Comparison of ENCODE assay signal across 11 mouse cellular contexts in genomic region chr4:141952824-141953223, GRCm38 (mm10).
DNase-seq lines count a peak whose midpoint lies in the region; ATAC-seq and TF ChIP-seq lines count a peak whose summit lies in the region.
"Had no signal": no experiment of that assay in that cellular context is flagged by ENCODE, and none has a peak within 500 bp of the region (broad histone marks: within the 10 kb centered on the region; RNA-seq: fewer than 3 reads in every experiment).

No protein-coding gene starts in this region.

- no peaks in the 10 kb centered on the region for H3K27me3 ChIP-seq in heart, postnatal 0 days (ENCODE audit: control insufficient read depth, insufficient read depth, low read length)
- H3K27me3 ChIP-seq in midbrain, embryonic 16.5 days (ENCODE audit: control insufficient read depth, insufficient read depth, low read depth, low read length): no peaks in the 10 kb centered on the region
- no peaks in the 10 kb centered on the region for H3K27me3 ChIP-seq in midbrain, embryonic 14.5 days (ENCODE audit: control insufficient read depth, insufficient read depth, low read length)
- H3K27me3 ChIP-seq in hindbrain, postnatal 0 days (ENCODE audit: insufficient read depth, low read length): no peaks in the 10 kb centered on the region
- no peaks in the 10 kb centered on the region for H3K27me3 ChIP-seq in stomach, postnatal 0 days (ENCODE audit: control insufficient read depth, insufficient read depth, low read length)
- H3K27me3 ChIP-seq: intestine, embryonic 15.5 days had no signal

- peak overlapping the region; percentile 40 for H3K27ac ChIP-seq in heart, postnatal 0 days (ENCODE audit: low read depth)
- H3K27ac ChIP-seq in midbrain, embryonic 16.5 days (ENCODE audit: low read length): peak overlapping the region; percentile 7; the same call in 1 of the 2 replicates
- no peak overlapping the region for H3K27ac ChIP-seq in midbrain, embryonic 14.5 days (replicated peaks; ENCODE audit: low read depth, low read length)
- H3K27ac ChIP-seq in hindbrain, postnatal 0 days: peak overlapping the region; percentile 5; the same call in 1 of the 2 replicates
- H3K27ac ChIP-seq in stomach, postnatal 0 days (replicated peaks): peak overlapping the region; percentile 5; the same call in 1 of the 2 replicates
- H3K27ac ChIP-seq: intestine, embryonic 15.5 days had no signal

- TF ChIP-seq CTCF in heart, postnatal 0 days (IDR thresholded peaks at IDR 0.05; ENCODE audit: low read depth): no peak
- no peak for TF ChIP-seq CTCF in hindbrain, postnatal 0 days (IDR thresholded peaks at IDR 0.05; ENCODE audit: low read depth)
- TF ChIP-seq CTCF in stomach, postnatal 0 days (IDR thresholded peaks at IDR 0.05; ENCODE audit: low read depth): no peak

- H3K9me3 ChIP-seq in heart, postnatal 0 days (replicated peaks; ENCODE audit: control insufficient read depth, low read length): no peaks in the 10 kb centered on the region
- H3K9me3 ChIP-seq in midbrain, embryonic 16.5 days (replicated peaks; ENCODE audit: control insufficient read depth, low read length, poor library complexity, severe bottlenecking): no peaks in the 10 kb centered on the region
- H3K9me3 ChIP-seq in midbrain, embryonic 14.5 days (ENCODE audit: control insufficient read depth, low read length): no peaks in the 10 kb centered on the region
- no peaks in the 10 kb centered on the region for H3K9me3 ChIP-seq in hindbrain, postnatal 0 days (ENCODE audit: low read length)
- H3K9me3 ChIP-seq in stomach, postnatal 0 days (ENCODE audit: control insufficient read depth, low read length): no peaks in the 10 kb centered on the region
- H3K9me3 ChIP-seq: intestine, embryonic 15.5 days had no signal

- no peak for TF ChIP-seq EP300 in heart, postnatal 0 days (IDR thresholded peaks at IDR 0.05; ENCODE audit: low read depth)
- TF ChIP-seq EP300 in stomach, postnatal 0 days (optimal IDR thresholded peaks at IDR 0.05): no peak

- peak; percentile 31 for DNase-seq in heart, postnatal 0 days (ENCODE audit: low spot score)
- DNase-seq in heart, postnatal 4 days: no peak
- DNase-seq in midbrain, embryonic 14.5 days: no peak
- DNase-seq in hindbrain, postnatal 0 days (ENCODE audit: low spot score): peak; percentile 12
- no peak for DNase-seq in stomach, postnatal 0 days (ENCODE audit: low spot score)
- no peak for DNase-seq in ovary, adult 18-20 months (ENCODE audit: low spot score)
- no peak for DNase-seq in adipocyte (ENCODE audit: low spot score)
- DNase-seq: adrenal gland, postnatal 25 days; forebrain, postnatal 0 days had no signal

- H3K4me2 ChIP-seq in heart, postnatal 0 days (ENCODE audit: low read depth, low read length): no peak overlapping the region
- H3K4me2 ChIP-seq in midbrain, embryonic 16.5 days (ENCODE audit: low read length): no peak overlapping the region
- H3K4me2 ChIP-seq in midbrain, embryonic 14.5 days (ENCODE audit: low read length): no peak overlapping the region
- no peak overlapping the region for H3K4me2 ChIP-seq in hindbrain, postnatal 0 days (ENCODE audit: low read depth, low read length)
- H3K4me2 ChIP-seq in stomach, postnatal 0 days (replicated peaks; ENCODE audit: low read depth): no peak overlapping the region
- H3K4me2 ChIP-seq: intestine, embryonic 15.5 days had no signal

- H3K36me3 ChIP-seq in heart, postnatal 0 days (replicated peaks; ENCODE audit: control insufficient read depth, insufficient read depth, low read length): no peaks in the 10 kb centered on the region
- H3K36me3 ChIP-seq in midbrain, embryonic 16.5 days (ENCODE audit: control insufficient read depth, insufficient read depth, low read length): no peaks in the 10 kb centered on the region
- no peaks in the 10 kb centered on the region for H3K36me3 ChIP-seq in midbrain, embryonic 14.5 days (ENCODE audit: control insufficient read depth, insufficient read depth, low read length)
- no peaks in the 10 kb centered on the region for H3K36me3 ChIP-seq in hindbrain, postnatal 0 days (ENCODE audit: insufficient read depth, low read length)
- H3K36me3 ChIP-seq in stomach, postnatal 0 days (ENCODE audit: control insufficient read depth, insufficient read depth, low read length): no peaks in the 10 kb centered on the region
- H3K36me3 ChIP-seq: intestine, embryonic 15.5 days had no signal

- H3K4me3 ChIP-seq in heart, postnatal 0 days (ENCODE audit: low read depth, low read length): no peak overlapping the region
- no peak overlapping the region for H3K4me3 ChIP-seq in midbrain, embryonic 16.5 days (ENCODE audit: low read depth, low read length)
- H3K4me3 ChIP-seq in midbrain, embryonic 14.5 days (replicated peaks; ENCODE audit: low read depth, low read length): no peak overlapping the region
- no peak overlapping the region for H3K4me3 ChIP-seq in hindbrain, postnatal 0 days (ENCODE audit: low read length)
- no peak overlapping the region for H3K4me3 ChIP-seq in stomach, postnatal 0 days (ENCODE audit: low read depth, low read length)
- H3K4me3 ChIP-seq: intestine, embryonic 15.5 days had no signal

- WGBS in heart, postnatal 0 days: 44% methylated on average over 5 of the region's 5 CpGs
- WGBS in midbrain, embryonic 16.5 days: 69% methylated on average over 5 of the region's 5 CpGs
- 67% methylated on average over 5 of the region's 5 CpGs for WGBS in midbrain, embryonic 14.5 days
- WGBS in hindbrain, postnatal 0 days: 55% methylated on average over 5 of the region's 5 CpGs
- 52% methylated on average over 5 of the region's 5 CpGs for WGBS in stomach, postnatal 0 days

- no peak for ATAC-seq in heart, postnatal 0 days (ENCODE audit: insufficient read depth, low read depth)
- ATAC-seq in midbrain, embryonic 16.5 days: no peak
- no peak for ATAC-seq in midbrain, embryonic 14.5 days (ENCODE audit: low FRiP score, low TSS enrichment)
- ATAC-seq in hindbrain, postnatal 0 days: no peak
- no peak for ATAC-seq in stomach, postnatal 0 days (ENCODE audit: low FRiP score, low TSS enrichment)
- ATAC-seq: intestine, embryonic 15.5 days had no signal

- 0 out of 2 replicates have a peak, but pooled peaks cover 7% of the 10 kb centered on the region for H3K4me1 ChIP-seq in heart, postnatal 0 days (ENCODE audit: control insufficient read depth, insufficient read depth)
- peaks cover 2% of the 10 kb centered on the region; the same call in 1 of the 2 replicates for H3K4me1 ChIP-seq in midbrain, embryonic 16.5 days (ENCODE audit: control insufficient read depth, insufficient read depth, low read length)
- H3K4me1 ChIP-seq in midbrain, embryonic 14.5 days (ENCODE audit: control insufficient read depth, insufficient read depth, low read length): no peaks in the 10 kb centered on the region
- 0 out of 2 replicates have a peak, but pooled peaks cover 4% of the 10 kb centered on the region for H3K4me1 ChIP-seq in hindbrain, postnatal 0 days (ENCODE audit: insufficient read depth, low read length)
- no peaks in the 10 kb centered on the region; the same call in 1 of the 2 replicates for H3K4me1 ChIP-seq in stomach, postnatal 0 days (replicated peaks; ENCODE audit: control insufficient read depth, insufficient read depth)

- H3K9ac ChIP-seq in heart, postnatal 0 days (replicated peaks; ENCODE audit: low read depth, low read length): no peak overlapping the region
- H3K9ac ChIP-seq in midbrain, embryonic 16.5 days (ENCODE audit: low read depth, low read length): no peak overlapping the region
- H3K9ac ChIP-seq in midbrain, embryonic 14.5 days (replicated peaks; ENCODE audit: low read length): no peak overlapping the region
- H3K9ac ChIP-seq in hindbrain, postnatal 0 days (replicated peaks; ENCODE audit: low read length): no peak overlapping the region
- no peak overlapping the region for H3K9ac ChIP-seq in stomach, postnatal 0 days (ENCODE audit: low read length)
- H3K9ac ChIP-seq: forebrain, postnatal 0 days; intestine, embryonic 15.5 days had no signal

Comparison
In these comparisons a context has a peak if more than half of its experiments do, and no peak if none do; other contexts are left out.
1. DNase-seq: peak in heart, postnatal 0 days (single experiment) and hindbrain, postnatal 0 days (single experiment); none in heart, postnatal 4 days (single experiment), midbrain, embryonic 14.5 days (single experiment), stomach, postnatal 0 days (single experiment), ovary, adult 18-20 months (single experiment) and adipocyte (single experiment).